Mouse (Mus musculus): Measurements from ENCODE around the gene Uhrf1.

The Uhrf1 gene

DNA sequence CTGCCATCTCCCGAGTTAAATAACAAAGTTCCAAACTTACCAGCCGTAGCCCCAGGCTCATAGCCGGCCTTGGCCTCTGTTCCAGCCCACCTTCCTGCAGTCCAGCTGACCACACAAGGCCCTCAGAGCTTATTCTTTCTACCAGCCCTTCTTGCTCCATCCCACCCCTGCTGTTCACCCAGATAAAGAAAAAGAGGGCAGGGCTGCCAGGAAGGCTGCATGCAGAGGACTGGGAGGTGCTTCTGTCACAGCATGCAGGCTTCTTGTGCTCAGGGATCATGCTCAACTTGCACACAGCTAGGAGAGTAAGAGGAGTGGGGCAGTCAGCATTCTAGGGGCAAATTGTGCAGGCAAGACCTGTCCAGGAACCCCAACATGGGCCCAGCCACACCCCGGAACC is 45.0 kb downstream of the Uhrf1 start:
- no peak for DNase-seq (ENCODE audit: low spot score)

DNA sequence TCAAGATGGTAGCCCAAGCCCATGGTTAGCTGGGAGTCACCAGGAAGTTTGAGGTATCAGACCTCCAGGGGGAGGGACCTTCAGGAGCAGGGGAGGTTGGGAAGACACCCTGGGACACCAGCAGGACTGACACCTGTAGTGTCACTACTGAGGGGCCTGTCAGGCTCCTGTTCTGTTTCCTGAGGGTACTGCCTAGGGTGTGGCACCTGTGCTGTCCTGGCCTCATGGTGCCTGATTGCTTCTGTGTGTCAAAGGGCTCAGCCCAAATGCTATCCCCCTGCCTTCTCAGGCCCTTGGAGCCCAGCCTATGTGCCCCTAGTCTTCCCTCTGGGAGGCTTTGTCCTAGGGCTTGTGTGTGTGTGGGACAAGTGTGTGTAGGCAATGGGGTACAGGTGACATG is 45.5 kb downstream of the Uhrf1 start:
- DNase-seq (ENCODE audit: low spot score): no peak

DNA sequence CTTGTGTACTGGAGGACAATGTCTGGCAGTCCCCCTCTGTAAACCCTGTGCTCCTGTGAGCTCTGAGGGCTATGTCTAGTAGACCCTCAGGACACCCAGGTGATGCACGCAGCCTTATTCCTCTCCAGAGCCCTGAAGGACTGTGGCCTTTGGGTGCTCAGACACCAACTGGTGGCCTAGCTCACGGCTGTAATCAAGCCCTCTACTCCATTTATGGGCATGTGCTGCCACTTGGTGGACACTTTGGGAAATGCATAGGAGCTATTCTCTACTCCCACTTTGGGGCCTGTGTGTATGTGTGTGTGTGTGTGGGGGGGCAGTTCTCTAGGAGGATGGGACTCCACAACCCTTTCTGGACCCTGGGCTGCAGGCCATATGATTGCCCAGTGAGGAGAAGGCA is 47.6 kb downstream of the Uhrf1 start:
- DNase-seq (ENCODE audit: low spot score): peak; percentile 87

DNA sequence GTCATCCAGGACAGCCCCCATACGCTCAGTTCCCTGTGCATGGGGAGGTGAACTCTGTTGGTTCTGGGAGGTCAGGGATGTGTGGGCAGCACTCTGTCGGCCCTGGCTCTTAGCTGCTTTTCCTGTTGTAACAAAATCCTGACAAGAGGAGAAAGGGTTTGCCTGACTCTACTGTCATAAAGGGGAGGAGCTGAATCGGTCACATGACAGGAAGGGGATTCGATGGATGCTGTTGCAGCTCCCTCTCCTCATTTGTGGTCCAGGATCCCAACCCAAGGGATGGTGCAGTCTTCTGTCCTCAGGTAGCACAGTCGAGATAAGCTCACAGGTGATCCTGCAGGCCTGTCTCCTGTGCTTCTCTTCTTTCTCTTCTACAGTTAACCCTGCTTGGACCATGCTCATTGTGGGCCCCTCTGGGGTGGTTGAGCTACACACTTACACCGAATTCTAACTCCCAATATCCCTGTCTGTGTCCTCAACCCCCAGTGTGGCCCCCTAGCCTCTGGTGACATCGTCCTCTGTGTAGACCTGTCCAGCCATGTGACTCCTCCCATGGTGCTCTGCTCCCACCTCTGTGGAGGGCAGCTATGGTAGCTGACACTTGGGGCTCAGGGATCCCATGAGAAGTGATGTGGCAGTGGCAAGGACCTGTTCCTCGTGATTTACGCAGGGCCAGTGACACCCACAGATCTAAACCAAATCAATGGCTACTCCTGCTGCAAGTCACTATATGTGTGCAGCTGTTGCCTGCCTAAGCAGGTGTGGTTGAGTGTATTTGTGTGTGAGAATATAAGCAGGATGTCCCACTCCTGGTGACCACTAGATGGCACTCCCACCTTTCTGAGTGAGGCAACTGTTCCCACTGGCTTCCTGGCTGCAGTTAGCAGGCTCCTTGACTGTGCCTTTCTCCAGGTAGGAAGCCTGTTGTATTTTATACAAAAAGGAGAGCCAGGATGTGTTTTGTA is 54.1 kb downstream of the Uhrf1 start:
- peak; percentile 94 for DNase-seq (ENCODE audit: low spot score)

DNA sequence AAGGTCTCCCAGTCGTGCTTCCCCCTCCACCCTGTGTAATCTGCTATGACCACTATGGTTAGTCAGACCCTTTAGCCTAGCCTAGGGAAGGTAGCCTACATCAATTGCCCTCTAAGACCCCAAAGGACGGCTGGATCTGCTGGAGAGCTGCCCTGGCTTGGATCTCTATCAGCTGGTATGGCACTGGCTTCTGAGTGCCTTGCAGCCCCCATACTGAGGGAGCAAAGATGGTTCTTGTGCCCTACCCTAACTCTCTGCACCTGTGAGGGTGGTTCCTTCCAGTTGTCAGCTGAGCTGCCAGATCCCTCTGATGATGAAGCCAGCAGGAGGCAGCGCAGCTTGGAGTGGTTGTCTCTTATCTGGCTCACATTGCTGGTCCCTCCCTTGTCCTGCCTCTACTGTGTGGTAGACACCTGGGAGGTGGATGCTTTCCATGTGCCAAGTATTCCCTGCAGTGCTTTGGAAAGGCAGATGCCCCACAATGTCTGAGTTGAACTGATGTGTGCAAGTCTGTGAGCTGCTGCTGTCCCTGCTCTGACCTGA is 56.1 kb downstream of the Uhrf1 start:
- no peak for DNase-seq (ENCODE audit: low spot score)

DNA sequence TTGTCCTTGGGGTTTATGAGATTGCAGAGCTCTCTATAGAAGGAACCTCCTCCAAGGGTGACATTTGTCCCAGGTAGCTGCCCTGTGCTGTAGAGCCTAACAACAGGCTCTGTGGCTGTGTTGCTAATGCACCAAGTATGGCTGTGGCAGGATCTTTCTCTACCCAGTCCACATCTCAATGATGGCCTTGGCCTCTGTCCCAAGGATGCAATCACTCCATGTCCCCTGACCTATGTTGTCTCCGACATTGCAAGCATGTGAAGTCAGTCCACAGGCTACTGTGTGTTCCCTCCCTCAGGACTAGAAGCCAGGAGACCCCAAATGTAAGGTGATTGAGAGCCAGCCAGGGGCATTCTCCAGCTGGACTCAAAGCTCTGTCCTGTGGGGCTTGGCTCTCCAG is 56.7 kb downstream of the Uhrf1 start:
- no peak for DNase-seq (ENCODE audit: low spot score)

DNA sequence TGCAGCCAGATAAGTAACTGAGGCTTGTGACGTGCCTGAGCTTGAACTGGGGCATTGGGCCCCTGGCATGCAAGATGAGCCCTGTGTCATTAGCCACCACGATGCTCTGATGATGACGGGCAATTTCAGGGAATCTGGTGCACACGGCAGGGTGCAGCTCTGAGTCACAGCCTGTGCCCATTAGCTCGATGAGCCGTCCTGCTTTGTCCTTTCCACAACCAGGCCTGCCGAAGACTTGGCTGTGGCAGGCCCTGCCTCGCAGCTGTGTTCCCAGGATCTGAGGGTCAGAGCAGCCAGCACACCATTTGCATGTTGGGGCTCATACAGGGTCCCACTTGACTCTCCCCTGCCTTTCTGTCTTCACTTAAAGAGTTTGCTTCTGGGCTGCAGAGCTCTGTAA is 57.3 kb downstream of the Uhrf1 start:
- peak; percentile 80 for DNase-seq (ENCODE audit: low spot score)

DNA sequence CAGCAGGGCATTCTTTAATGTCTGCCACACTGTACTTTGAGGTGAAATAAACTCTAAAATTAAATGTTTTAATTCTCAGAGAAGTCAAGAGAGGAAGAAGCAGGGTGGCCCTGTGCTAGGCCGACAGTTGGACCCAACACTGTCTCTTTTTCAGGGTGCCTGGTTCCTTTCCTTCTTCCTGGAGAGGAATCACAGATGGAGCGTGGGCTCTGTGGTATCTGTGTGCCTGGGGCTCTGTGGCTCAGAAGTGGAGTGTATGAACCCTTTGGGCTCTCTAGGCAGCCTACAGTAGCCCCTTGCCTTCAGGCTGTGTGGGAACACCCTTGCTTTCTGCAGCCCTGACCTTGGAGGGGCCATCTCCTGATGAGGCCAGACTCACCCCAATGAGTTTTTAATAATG is 58.4 kb downstream of the Uhrf1 start:
- no peak for DNase-seq (ENCODE audit: low spot score)

DNA sequence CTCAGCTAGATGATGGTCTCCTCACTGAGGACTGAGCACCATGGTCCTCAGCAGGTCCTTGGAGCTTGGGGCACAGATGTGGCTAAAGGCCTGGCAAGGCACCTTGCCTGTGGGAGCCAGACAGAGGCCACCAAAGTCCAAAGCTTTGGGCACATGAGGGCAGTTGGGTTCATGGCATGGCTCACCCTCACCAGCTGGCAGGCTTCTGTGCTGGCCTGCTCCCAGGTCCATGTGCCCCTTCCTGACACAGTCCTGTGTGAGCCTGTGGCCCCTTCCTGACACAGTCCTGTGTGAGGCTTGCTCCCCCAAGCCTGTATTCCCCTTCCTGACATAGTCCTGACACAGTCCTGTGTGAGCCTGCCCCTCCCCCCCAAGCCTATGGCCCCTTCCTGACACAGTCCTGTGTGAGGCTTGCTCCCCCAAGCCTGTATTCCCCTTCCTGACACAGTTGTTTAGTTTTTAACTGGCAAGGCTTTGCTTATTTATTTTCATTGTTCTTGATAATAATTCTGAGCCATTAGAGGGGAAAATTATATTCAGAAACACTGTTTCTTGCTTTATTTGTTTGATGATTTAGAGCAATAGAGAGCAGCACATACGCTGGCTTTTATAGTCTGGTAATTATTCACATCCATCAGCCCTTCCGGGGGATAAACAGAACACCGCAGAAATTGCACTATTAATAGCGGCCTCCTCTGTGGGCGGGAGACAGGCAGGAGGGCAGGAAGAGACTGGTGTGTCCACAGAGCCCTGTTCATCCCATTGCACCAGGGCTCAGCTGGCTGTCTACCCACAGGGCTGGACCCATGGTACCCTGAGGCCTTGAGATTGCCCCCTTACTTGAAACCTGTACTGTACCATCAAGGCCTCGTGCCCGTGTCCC is 62.9 kb downstream of the Uhrf1 start:
- no peak for DNase-seq (ENCODE audit: low spot score)

DNA sequence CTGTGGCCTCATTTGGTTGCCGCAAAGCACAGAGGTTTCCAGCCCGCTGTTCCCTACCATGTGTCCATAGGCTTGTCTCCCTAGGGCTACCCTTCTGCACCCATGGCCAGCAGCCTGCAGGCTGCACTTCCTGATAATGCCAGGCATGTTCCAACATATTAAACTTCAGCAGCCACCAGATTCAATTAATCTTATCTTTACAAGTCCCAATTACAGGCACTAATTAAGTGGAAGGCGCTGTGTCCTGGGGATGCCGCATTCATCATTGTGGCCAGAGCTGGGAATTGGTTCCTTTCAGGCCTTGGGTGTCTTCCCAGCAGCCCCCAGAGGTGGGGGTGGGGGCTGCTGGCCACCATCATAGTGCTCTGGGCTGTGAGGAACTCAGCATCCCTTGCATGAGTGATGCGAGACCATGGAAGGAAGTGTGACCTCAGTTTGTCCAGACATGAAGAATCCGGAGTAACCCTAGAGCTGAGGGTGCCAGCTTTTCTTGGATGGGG is 65.2 kb downstream of the Uhrf1 start:
- no peak for DNase-seq (ENCODE audit: low spot score)

DNA sequence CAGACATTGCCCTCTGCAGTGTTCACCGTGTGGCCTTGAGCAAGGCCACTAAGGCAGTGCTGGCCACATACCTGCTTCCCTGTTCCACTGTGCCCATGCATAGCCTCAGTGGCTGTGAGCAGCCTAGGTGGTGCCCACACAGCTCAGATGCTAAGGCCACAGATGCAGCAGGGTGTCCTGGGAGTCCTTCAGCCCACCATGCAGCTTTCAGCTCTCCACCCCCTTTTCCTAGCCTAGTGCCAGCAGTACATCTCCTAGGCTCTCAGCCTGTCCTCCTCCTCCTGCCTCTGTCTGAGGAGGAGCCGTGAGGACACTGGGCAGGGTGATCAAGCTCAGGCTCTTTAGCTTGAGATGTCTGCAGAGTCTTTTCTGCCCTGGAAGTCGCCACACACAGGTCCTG is 67.0 kb downstream of the Uhrf1 start:
- no peak for DNase-seq (ENCODE audit: low spot score)

DNA sequence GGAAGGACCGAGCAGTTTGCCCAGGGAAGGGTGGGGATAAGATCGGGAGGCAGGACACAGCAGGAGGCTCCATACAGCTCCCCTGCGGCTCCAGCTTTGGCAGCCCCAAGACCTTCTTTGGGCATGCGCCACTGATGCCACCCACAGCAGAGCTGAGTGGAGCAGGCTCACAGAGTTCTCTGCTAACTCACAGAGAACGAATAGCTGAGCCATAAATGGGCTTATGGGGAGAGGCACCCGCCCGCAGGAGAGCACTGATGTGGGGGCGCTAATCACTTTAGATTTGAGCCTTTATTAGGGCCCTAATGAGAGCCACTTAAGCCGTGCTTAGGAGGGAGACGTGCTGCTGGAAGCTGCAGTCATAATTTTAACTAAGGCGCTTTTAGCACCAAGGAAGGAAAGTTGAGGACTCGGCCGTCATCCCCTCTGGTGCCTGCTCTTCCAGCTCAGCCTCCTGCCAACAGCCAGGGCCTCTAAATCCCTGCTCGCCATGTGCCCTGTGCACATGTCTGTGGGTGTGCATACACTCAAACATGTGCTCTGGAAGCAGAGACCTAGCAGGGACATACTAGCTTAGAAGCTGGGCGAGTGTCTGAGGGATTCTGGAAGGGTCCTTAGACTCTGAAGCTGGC is 68.0 kb downstream of the Uhrf1 start:
- no peak for DNase-seq (ENCODE audit: low spot score)

DNA sequence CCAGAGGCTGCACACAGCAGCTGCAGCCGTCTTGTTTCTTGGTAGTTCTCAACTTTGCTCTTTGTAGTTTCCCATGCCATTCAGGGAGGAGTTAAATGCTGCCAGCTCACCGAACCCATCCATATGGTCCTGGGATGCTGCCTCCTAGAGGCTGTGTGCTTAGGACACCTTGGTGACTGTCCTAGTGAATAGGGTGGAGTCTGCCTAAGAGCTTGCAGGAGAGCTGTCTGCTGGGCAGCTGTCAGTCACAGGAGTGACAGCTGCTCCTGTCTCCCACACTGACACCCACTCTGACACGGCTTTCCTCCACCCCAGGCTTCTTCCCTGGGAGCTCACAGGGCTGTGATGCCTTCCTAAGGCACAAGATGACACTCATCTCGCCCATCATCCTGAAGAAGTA is 69.0 kb downstream of the Uhrf1 start:
- peak; percentile 25 for DNase-seq (ENCODE audit: low spot score)
